Comparison of ENCODE assay signal across 9 mouse cellular contexts in genomic region chr19:45081841-45082550, GRCm38 (mm10). TPM values are rescaled to one million over a fixed set of nuclear protein-coding genes. Genes with fewer than 3 reads are reported as not detected.
DNase-seq lines count a peak whose midpoint lies in the region; ATAC-seq and TF ChIP-seq lines count a peak whose summit lies in the region.
"Had no signal": no experiment of that assay in that cellular context is flagged by ENCODE, and none has a peak within 500 bp of the region (broad histone marks: within the 10 kb centered on the region; RNA-seq: fewer than 3 reads in every experiment).

No protein-coding gene starts in this region.

- TF ChIP-seq POLR2A in kidney, adult 2 months (IDR thresholded peaks at IDR 0.05; ENCODE audit: low read depth, low read length) = no peak
- TF ChIP-seq POLR2A in CH12.LX (IDR thresholded peaks at IDR 0.05; ENCODE audit: low read depth, low read length) = no peak

- no peaks in the 10 kb centered on the region for H3K9me3 ChIP-seq in kidney, embryonic 15.5 days (replicated peaks)
- peaks cover 15% of the 10 kb centered on the region for H3K9me3 ChIP-seq in CH12.LX (replicated peaks; ENCODE audit: low read length)
- H3K9me3 ChIP-seq: embryonic facial prominence, embryonic 15.5 days; limb, embryonic 15.5 days had no signal

- H3K27me3 ChIP-seq in kidney, adult 2 months (replicated peaks; ENCODE audit: control insufficient read depth, insufficient read depth, low read length) = no peaks in the 10 kb centered on the region
- peaks cover 100% of the 10 kb centered on the region for H3K27me3 ChIP-seq in kidney, embryonic 15.5 days
- H3K27me3 ChIP-seq in CH12.LX (replicated peaks) = peaks cover 83% of the 10 kb centered on the region
- H3K27me3 ChIP-seq in splenic B cell, adult 2 months (ENCODE audit: control insufficient read depth, insufficient read depth, low read length, poor library complexity, severe bottlenecking) = no peaks in the 10 kb centered on the region

- 23% methylated on average over 11 of the region's 11 CpGs for WGBS in kidney, adult 2 months
- WGBS in kidney, embryonic 15.5 days = 15% methylated on average over 11 of the region's 11 CpGs

- H3K4me3 ChIP-seq in kidney, adult 2 months (ENCODE audit: insufficient read depth, low read depth, low read length) = no peak overlapping the region
- no peak overlapping the region for H3K4me3 ChIP-seq in kidney, embryonic 15.5 days (replicated peaks)
- H3K4me3 ChIP-seq in CH12.LX (replicated peaks in 1 of 3; ENCODE audit: low read depth in 2 of 3, low read length in 2 of 3, poor library complexity in 1 of 3) = no peak overlapping the region

- H3K4me2 ChIP-seq in kidney, embryonic 15.5 days = no peak overlapping the region
- no peak overlapping the region for H3K4me2 ChIP-seq in CH12.LX (ENCODE audit: insufficient read depth, low read depth, poor library complexity, severe bottlenecking)

- in situ Hi-C loops in CH12.LX (cut with MboI; ENCODE audit: low pct_ligation_motif_present, low pct_unique_long_range_greater_than_20kb, low sequenced_read_pairs) = no loop called here

- TF ChIP-seq EP300 in CH12.LX (IDR thresholded peaks at IDR 0.05; ENCODE audit: low read length) = no peak

- no peaks in the 10 kb centered on the region for H3K4me1 ChIP-seq in kidney, adult 2 months (ENCODE audit: control insufficient read depth, insufficient read depth, low read length)
- peaks cover 45% of the 10 kb centered on the region for H3K4me1 ChIP-seq in kidney, embryonic 15.5 days
- H3K4me1 ChIP-seq in CH12.LX (ENCODE audit: control insufficient read depth in 1 of 2, insufficient read depth in 2 of 2) = peaks cover 0 to 8% of the 10 kb centered on the region in 2 experiments; a peak in 2 of 4 replicates

- H3K27ac ChIP-seq in kidney, adult 2 months (ENCODE audit: insufficient read depth, low read depth, low read length) = no peak overlapping the region
- H3K27ac ChIP-seq in kidney, embryonic 15.5 days = no peak overlapping the region
- no peak overlapping the region for H3K27ac ChIP-seq in CH12.LX (ENCODE audit: insufficient read depth, low read depth)
- H3K27ac ChIP-seq: embryonic facial prominence, embryonic 15.5 days; limb, embryonic 15.5 days had no signal

- no peak; the same call in none of the 2 replicates for TF ChIP-seq RAD21 in CH12.LX (IDR thresholded peaks at IDR 0.05; ENCODE audit: low read depth, low read length)

- TF ChIP-seq CTCF in kidney, adult 2 months (conservative IDR thresholded peaks at IDR 0.05; ENCODE audit: insufficient read depth, insufficient read length, low read depth, low read length) = peak; percentile 52
- peak; percentile 46 to 77; a peak in 3 of 4 replicates for TF ChIP-seq CTCF in CH12.LX (conservative IDR thresholded peaks at IDR 0.05 in 1 of 2, IDR thresholded peaks at IDR 0.05 in 1 of 2; ENCODE audit: low read depth in 2 of 2, low read length in 2 of 2)

- no peaks in the 10 kb centered on the region for H3K36me3 ChIP-seq in kidney, adult 2 months (ENCODE audit: control insufficient read depth, insufficient read depth, low read length)
- no peaks in the 10 kb centered on the region for H3K36me3 ChIP-seq in kidney, embryonic 15.5 days
- no peaks in the 10 kb centered on the region for H3K36me3 ChIP-seq in CH12.LX (replicated peaks in 1 of 2; ENCODE audit: control insufficient read depth in 1 of 2, insufficient read depth in 1 of 2, low read length in 1 of 2)
- no peaks in the 10 kb centered on the region for H3K36me3 ChIP-seq in splenic B cell, adult 2 months (ENCODE audit: control insufficient read depth, insufficient read depth, low read length, poor library complexity, severe bottlenecking)
- H3K36me3 ChIP-seq: embryonic facial prominence, embryonic 15.5 days; limb, embryonic 15.5 days had no signal

- H3K79me2 ChIP-seq in CH12.LX (replicated peaks; ENCODE audit: control insufficient read depth, extremely low read depth, insufficient read depth, poor library complexity, severe bottlenecking) = no peaks in the 10 kb centered on the region

- DNase-seq in kidney, adult 2 months = peak; percentile 46
- DNase-seq in 3T3-L1 (ENCODE audit: low read depth, low spot score) (peak; percentile 99), CH12.LX (ENCODE audit: extremely low read depth) (peak; percentile 65)
- DNase-seq in cerebellum, postnatal 10 days = peak; percentile 71 to 78
- DNase-seq in kidney, postnatal 4 days = peak; percentile 79 to 82
- peak; percentile 73 for DNase-seq in splenic B cell, adult 2 months (ENCODE audit: low read depth, low spot score)

- ATAC-seq in kidney, embryonic 15.5 days (replicated peaks; ENCODE audit: low FRiP score) = no peak

- dilution Hi-C loops in CH12.LX (cut with MboI; ENCODE audit: extremely low pct_ligation_motif_present, extremely low pct_unique_long_range_greater_than_20kb, low sequenced_read_pairs) = no loop called here

- H3K9ac ChIP-seq in kidney, embryonic 15.5 days = no peak overlapping the region
- no peak overlapping the region for H3K9ac ChIP-seq in CH12.LX (ENCODE audit: insufficient read depth, low read depth)
- H3K9ac ChIP-seq: embryonic facial prominence, embryonic 15.5 days; limb, embryonic 15.5 days had no signal

TF ChIP-seq in CH12.LX, 34 proteins besides CTCF, POLR2A, EP300 and RAD21:
- TF ChIP-seq SMC3 (IDR thresholded peaks at IDR 0.05; ENCODE audit: low read depth, low read length) = peak; percentile 25; the same call in 1 of the 2 replicates
- no peak for TF ChIP-seq TBP (conservative IDR thresholded peaks at IDR 0.05; ENCODE audit: low read depth, low read length)
- TF ChIP-seq GABPA (IDR thresholded peaks at IDR 0.05; ENCODE audit: insufficient replicate concordance, low read depth, low read length) = no peak
- 0 out of 2 replicates have a peak, but pooled peaks have one; percentile 26 for TF ChIP-seq ELF1 (IDR thresholded peaks at IDR 0.05; ENCODE audit: low read depth, low read length)
- TF ChIP-seq TCF12 (IDR thresholded peaks at IDR 0.05; ENCODE audit: low read depth, low read length) = no peak
TF ChIP-seq in CH12.LX: peak in this region for 2.

RNA-seq across cellular contexts. Expression of gene Kazald1, which starts 7.0 kb away (rescaled TPM):
- polyA plus RNA-seq in kidney, adult 2 months (2012; rRNA removed) = 1.9 and 2.1 TPM in 2 replicates
- polyA plus RNA-seq in kidney, embryonic 15.5 days (2015; fragmentation: Nextera tagmentation; extraction: Ambion mirVana) = 13.3 and 20.2 TPM in 2 replicates
- total RNA-seq in CH12.LX (2012; rRNA removed) = 0.63 and 1.2 TPM in 2 replicates
- total RNA-seq in CH12.LX (2014; rRNA removed) = 0.23 and 0.27 TPM in 2 replicates
- 0.31 and 0.44 TPM in 2 replicates for polyA plus RNA-seq in CH12.LX (2012; ENCODE audit: insufficient read length, low read depth)

RNA-seq across cellular contexts. Expression of gene Sfxn3, which starts 34.7 kb away (rescaled TPM):
- 20.8 and 23.5 TPM in 2 replicates for polyA plus RNA-seq in kidney, adult 2 months (2012; rRNA removed)
- 20.2 and 24.4 TPM in 2 replicates for polyA plus RNA-seq in kidney, embryonic 15.5 days (2015; fragmentation: Nextera tagmentation; extraction: Ambion mirVana)
- total RNA-seq in CH12.LX (2012; rRNA removed) = 2.4 and 3.6 TPM in 2 replicates
- total RNA-seq in CH12.LX (2014; rRNA removed) = 0.95 and 1.4 TPM in 2 replicates
- 3.1 and 4.2 TPM in 2 replicates for polyA plus RNA-seq in CH12.LX (2012; ENCODE audit: insufficient read length, low read depth)

RNA-seq across cellular contexts. Expression of gene Pdzd7, which starts 36.5 kb away (rescaled TPM):
- polyA plus RNA-seq in kidney, adult 2 months (2012; rRNA removed) = 0.74 and 0.99 TPM in 2 replicates
- polyA plus RNA-seq in kidney, embryonic 15.5 days (2015; fragmentation: Nextera tagmentation; extraction: Ambion mirVana) = 0.78 and 1.1 TPM in 2 replicates
- total RNA-seq in CH12.LX (2012; rRNA removed) = 0.04 and 0.17 TPM in 2 replicates
- 0.12 and 0.20 TPM in 2 replicates for total RNA-seq in CH12.LX (2014; rRNA removed)
- polyA plus RNA-seq in CH12.LX (2012; ENCODE audit: insufficient read length, low read depth) = 0.15 TPM in 1 of 2 replicates, not detected in the other

Comparison
In these comparisons a context has a peak if more than half of its experiments do, and no peak if none do; other contexts are left out.
1. DNase-seq: peak in every context shown above with its lines; median percentile 99 in 3T3-L1; 80 in kidney, postnatal 4 days; 74 in cerebellum, postnatal 10 days; 73 in splenic B cell, adult 2 months; 65 in CH12.LX; 46 in kidney, adult 2 months.